Mouse (Mus musculus) liver, adult (tissue): ENCODE measurements around the gene Ptprm.

ENCODE experiments used
- GATA4 ChIP-seq: IDR thresholded peaks from 2 replicates; pipeline ENCODE4 v1.6.1; 2014; ENCODE audit warnings: mild to moderate bottlenecking, low read length; ENCODE audit not compliant: insufficient replicate concordance

Ptprm gene

GRCm38 (mm10) chr17:67073580-67073979 lies 280.7 kb downstream of the Ptprm start:
- TF ChIP-seq GATA4 = no peak

- TF ChIP-seq GATA4 = no peak
Observed at GRCm38 (mm10) chr17:67073139-67073538, 281.1 kb downstream of the Ptprm start.

GRCm38 (mm10) chr17:67071231-67072009 lies 282.8 kb downstream of the Ptprm start:
- TF ChIP-seq GATA4 = no peak

GRCm38 (mm10) chr17:67063611-67064010 lies 290.6 kb downstream of the Ptprm start:
- no peak for TF ChIP-seq GATA4

- no peak for TF ChIP-seq GATA4
Observed at GRCm38 (mm10) chr17:67055681-67056080, 298.6 kb downstream of the Ptprm start.

GRCm38 (mm10) chr17:67054202-67054601 lies 300.1 kb downstream of the Ptprm start:
- TF ChIP-seq GATA4 = no peak

GRCm38 (mm10) chr17:67052624-67053314 lies 301.5 kb downstream of the Ptprm start:
- no peak for TF ChIP-seq GATA4

- no peak for TF ChIP-seq GATA4
Observed at GRCm38 (mm10) chr17:67047697-67048096, 306.6 kb downstream of the Ptprm start.

- no peak for TF ChIP-seq GATA4
Observed at GRCm38 (mm10) chr17:67038558-67038957, 315.7 kb downstream of the Ptprm start.

GRCm38 (mm10) chr17:67033547-67033946 lies 320.7 kb downstream of the Ptprm start:
- no peak for TF ChIP-seq GATA4

- TF ChIP-seq GATA4 = no peak
Observed at GRCm38 (mm10) chr17:67032021-67032420, 322.2 kb downstream of the Ptprm start.

GRCm38 (mm10) chr17:67031341-67031740 lies 322.9 kb downstream of the Ptprm start:
- no peak for TF ChIP-seq GATA4

GRCm38 (mm10) chr17:67027274-67027673 lies 327.0 kb downstream of the Ptprm start:
- TF ChIP-seq GATA4 = no peak

- no peak for TF ChIP-seq GATA4
Observed at GRCm38 (mm10) chr17:67016501-67016900, 337.8 kb downstream of the Ptprm start.

- no peak for TF ChIP-seq GATA4
Observed at GRCm38 (mm10) chr17:67013217-67013616, 341.0 kb downstream of the Ptprm start.

GRCm38 (mm10) chr17:67011836-67012583 lies 342.2 kb downstream of the Ptprm start:
- TF ChIP-seq GATA4 = no peak
